Mouse (Mus musculus) stomach, embryonic 15.5 days (tissue): ENCODE measurements around the gene Ciita. TPM values are rescaled to one million over a fixed set of nuclear protein-coding genes. Genes with fewer than 3 reads are reported as not detected.

Experiments used
- ATAC-seq: fragments of 200-750 bp; cut with Nextera tagmentation; 2 replicates; pipeline ENCODE4 v1.8.0; 2017; ENCODE audit warnings: low read depth, moderate number of reproducible peaks, moderate TSS enrichment; ENCODE audit not compliant: insufficient read depth, low FRiP score
- H3K27ac ChIP-seq: fragments of 300-500 bp; sonication (generic); 2 replicates; pipeline ENCODE4 v1.5.1; 2015; ENCODE audit warnings: mild to moderate bottlenecking, inconsistent platforms
- H3K27me3 ChIP-seq: fragments of 300-500 bp; sonication (generic); replicated peaks from 2 replicates; pipeline ENCODE4 v1.6.1; 2015; ENCODE audit warnings: inconsistent platforms
- H3K36me3 ChIP-seq: fragments of 300-500 bp; sonication (generic); 2 replicates; pipeline ENCODE4 v1.6.1; 2015; ENCODE audit warnings: inconsistent platforms
- H3K4me1 ChIP-seq: fragments of 300-500 bp; sonication (generic); 2 replicates; pipeline ENCODE4 v1.6.1; 2015; ENCODE audit warnings: inconsistent platforms
- H3K4me2 ChIP-seq: fragments of 300-500 bp; sonication (generic); 2 replicates; pipeline ENCODE4 v1.6.1; 2015; ENCODE audit warnings: mild to moderate bottlenecking, inconsistent platforms
- H3K4me3 ChIP-seq: fragments of 300-500 bp; sonication (generic); replicated peaks from 2 replicates; pipeline ENCODE4 v1.5.1; 2015; ENCODE audit warnings: inconsistent platforms
- H3K9ac ChIP-seq: fragments of 300-500 bp; sonication (generic); 2 replicates; pipeline ENCODE4 v1.6.1; 2015; ENCODE audit warnings: inconsistent platforms
- H3K9me3 ChIP-seq: fragments of 300-500 bp; sonication (generic); 2 replicates; pipeline ENCODE4 v1.6.1; 2016; ENCODE audit warnings: inconsistent platforms
- WGBS: fragments of 180-500 bp; shearing (Covaris S2); methylation state at CpG from one replicate; pipeline ENCODE4 v1.1.7; 2015; 5-methylcytosine and 5-hydroxymethylcytosine counted together
- polyA plus RNA-seq: library from polyadenylated mRNA; unstranded; fragments of >200 nt; fragmentation: Nextera tagmentation; extraction: Ambion mirVana; gene quantifications from 2 replicates; pipeline ENCODE4 v1.2.1, GENCODE M21; 2015

Ciita gene
- polyA plus RNA-seq, 1 experiment from 2014 or later: 0.40 TPM

- H3K9me3 ChIP-seq: no peaks in the 10 kb centered on the region
- no peak overlapping the region for H3K4me3 ChIP-seq
- no peak overlapping the region for H3K4me2 ChIP-seq
- no peaks in the 10 kb centered on the region for H3K27me3 ChIP-seq
- no peaks in the 10 kb centered on the region for H3K4me1 ChIP-seq
- no peak overlapping the region for H3K9ac ChIP-seq
- H3K27ac ChIP-seq: no peak overlapping the region
- peaks cover 11% of the 10 kb centered on the region for H3K36me3 ChIP-seq
- 54% methylated on average over 1 of the region's 1 CpGs for WGBS
- ATAC-seq: no peak
These were observed 90.8 kb downstream of the Ciita start for GRCm38 (mm10) chr16:10570708-10571107.

GRCm38 (mm10) chr16:10571820-10572219 lies 92.0 kb downstream of the Ciita start:
- H3K4me1 ChIP-seq: no peaks in the 10 kb centered on the region
- 44% methylated on average over 2 of the region's 2 CpGs for WGBS
- no peaks in the 10 kb centered on the region for H3K9me3 ChIP-seq
- H3K4me3 ChIP-seq: no peak overlapping the region
- no peak for ATAC-seq
- peaks cover 11% of the 10 kb centered on the region for H3K36me3 ChIP-seq
- no peak overlapping the region for H3K27ac ChIP-seq
- no peaks in the 10 kb centered on the region for H3K27me3 ChIP-seq
- no peak overlapping the region for H3K4me2 ChIP-seq
- H3K9ac ChIP-seq: no peak overlapping the region

- H3K27ac ChIP-seq: no peak overlapping the region
- H3K9ac ChIP-seq: no peak overlapping the region
- WGBS: 70% methylated on average over 2 of the region's 2 CpGs
- H3K36me3 ChIP-seq: peaks cover 8% of the 10 kb centered on the region; the same call in 1 of the 2 replicates
- no peaks in the 10 kb centered on the region for H3K9me3 ChIP-seq
- H3K4me1 ChIP-seq: no peaks in the 10 kb centered on the region
- no peak overlapping the region for H3K4me3 ChIP-seq
- H3K27me3 ChIP-seq: no peaks in the 10 kb centered on the region
- no peak overlapping the region for H3K4me2 ChIP-seq
- no peak for ATAC-seq
These were observed 95.1 kb downstream of the Ciita start for GRCm38 (mm10) chr16:10574936-10575335.

GRCm38 (mm10) chr16:10575915-10576314 lies 96.1 kb downstream of the Ciita start:
- ATAC-seq: no peak
- H3K4me3 ChIP-seq: no peak overlapping the region
- no peaks in the 10 kb centered on the region for H3K9me3 ChIP-seq
- no peak overlapping the region for H3K4me2 ChIP-seq
- H3K9ac ChIP-seq: no peak overlapping the region
- peaks cover 8% of the 10 kb centered on the region; the same call in 1 of the 2 replicates for H3K36me3 ChIP-seq
- no peak overlapping the region for H3K27ac ChIP-seq
- no peaks in the 10 kb centered on the region for H3K4me1 ChIP-seq
- no peaks in the 10 kb centered on the region for H3K27me3 ChIP-seq
- WGBS: 88% methylated on average over 4 of the region's 4 CpGs

GRCm38 (mm10) chr16:10577548-10577947 lies 97.7 kb downstream of the Ciita start:
- H3K4me3 ChIP-seq: no peak overlapping the region
- H3K27me3 ChIP-seq: no peaks in the 10 kb centered on the region
- no peak overlapping the region for H3K4me2 ChIP-seq
- H3K36me3 ChIP-seq: peaks cover 8% of the 10 kb centered on the region
- no peak overlapping the region for H3K9ac ChIP-seq
- 60% methylated on average over 5 of the region's 5 CpGs for WGBS
- ATAC-seq: no peak
- H3K4me1 ChIP-seq: no peaks in the 10 kb centered on the region
- H3K9me3 ChIP-seq: no peaks in the 10 kb centered on the region
- no peak overlapping the region for H3K27ac ChIP-seq

Other genes starting within 250 kb of the Ciita start
- gene Emp2, start 166.1 kb upstream of the Ciita start, polyA plus RNA-seq: 35.2 and 48.4 TPM in 2 replicates
- 0.98 TPM in 2 replicates for gene Tekt5, start 84.6 kb upstream of the Ciita start, polyA plus RNA-seq
- gene Nubp1, start 68.1 kb upstream of the Ciita start, polyA plus RNA-seq: 52.2 and 54.9 TPM in 2 replicates
- gene Tvp23a, start 32.7 kb upstream of the Ciita start, polyA plus RNA-seq: 7.8 and 9.8 TPM in 2 replicates
- gene Dexi, start 63.0 kb downstream of the Ciita start, polyA plus RNA-seq: 19.3 and 22.2 TPM in 2 replicates
- 31.0 and 31.5 TPM in 2 replicates for gene Clec16a, start 65.3 kb downstream of the Ciita start, polyA plus RNA-seq